Mouse (Mus musculus): ENCODE measurements around the gene Vmn2r93.

GRCm38 (mm10) chr17:18297799-18298198 lies at the start of gene Vmn2r93:
- no peak for TF ChIP-seq CTCF (IDR thresholded peaks at IDR 0.05; ENCODE audit: low read depth)
- TF ChIP-seq EP300 (optimal IDR thresholded peaks at IDR 0.05), result no peak

All from stomach, postnatal 0 days (tissue).